Mouse (Mus musculus) heart, embryonic 14.5 days (tissue): Measurements from ENCODE around the gene Zfp653. TPM values are rescaled to one million over a fixed set of nuclear protein-coding genes. Genes with fewer than 3 reads are reported as not detected.
"Not testable (repeated sequence)": the region's sequence is repeated elsewhere in the genome, so short reads cannot be mapped to it uniquely, and the experiment has no call there.

Experiments
- ATAC-seq: fragments of 200-750 bp; cut with Nextera tagmentation; 2 replicates; pipeline ENCODE4 v1.8.0; 2017; ENCODE audit warnings: low read depth, moderate TSS enrichment; ENCODE audit not compliant: insufficient number of reproducible peaks, insufficient read depth, low FRiP score
- H3K27ac ChIP-seq, 2 experiments: fragments of 200-500 bp in 1 of 2; fragments of 300-500 bp in 1 of 2; sonication (generic) in 1 of 2; replicated peaks in 1 of 2; 2 replicates each; pipeline ENCODE4 v1.5.1; 2012 to 2014; ENCODE audit warnings: low read depth in 2 of 2, low read length in 2 of 2, control low read depth in 1 of 2, mild to moderate bottlenecking in 1 of 2, mixed read lengths in 1 of 2; ENCODE audit not compliant: control insufficient read depth in 1 of 2, insufficient read depth in 1 of 2
- H3K27me3 ChIP-seq: fragments of 300-500 bp; sonication (generic); 2 replicates; pipeline ENCODE4 v1.6.1; 2014; ENCODE audit warnings: mild to moderate bottlenecking, low read length, control low read depth; ENCODE audit not compliant: control insufficient read depth, insufficient read depth
- H3K36me3 ChIP-seq: fragments of 300-500 bp; sonication (generic); 2 replicates; pipeline ENCODE4 v1.6.1; 2014; ENCODE audit warnings: mild to moderate bottlenecking, control low read depth, low read length, mixed read lengths; ENCODE audit not compliant: control insufficient read depth, insufficient read depth
- H3K4me1 ChIP-seq, 2 experiments: fragments of 200-500 bp in 1 of 2; fragments of 300-500 bp in 1 of 2; sonication (generic) in 1 of 2; 2 replicates each; pipeline ENCODE4 v1.6.1; 2012 to 2014; ENCODE audit warnings: low read length in 2 of 2, control low read depth in 1 of 2, mixed read lengths in 1 of 2; ENCODE audit not compliant: control insufficient read depth in 2 of 2, insufficient read depth in 2 of 2
- H3K4me2 ChIP-seq: fragments of 300-500 bp; sonication (generic); 2 replicates; pipeline ENCODE4 v1.6.1; 2014; ENCODE audit warnings: mild to moderate bottlenecking, low read length
- H3K4me3 ChIP-seq, 2 experiments: fragments of 200-500 bp in 1 of 2; fragments of 300-500 bp in 1 of 2; sonication (generic) in 1 of 2; 2 replicates each; pipeline ENCODE4 v1.5.1; 2012 to 2014; ENCODE audit warnings: low read length in 2 of 2, mild to moderate bottlenecking in 2 of 2, control low read depth in 1 of 2, low read depth in 1 of 2, moderate library complexity in 1 of 2; ENCODE audit not compliant: control insufficient read depth in 1 of 2, insufficient read depth in 1 of 2
- H3K9ac ChIP-seq: fragments of 300-500 bp; sonication (generic); 2 replicates; pipeline ENCODE4 v1.6.1; 2014; ENCODE audit warnings: mild to moderate bottlenecking, low read length
- H3K9me3 ChIP-seq: fragments of 300-500 bp; sonication (generic); 2 replicates; pipeline ENCODE4 v1.6.1; 2016; ENCODE audit warnings: low read length, control low read depth; ENCODE audit not compliant: control insufficient read depth
- WGBS: fragments of 180-500 bp; shearing (Covaris S2); extraction: QIAGEN DNeasy Blood & Tissue Kit; methylation state at CpG from one replicate; pipeline ENCODE4 v1.1.7; 2014; 5-methylcytosine and 5-hydroxymethylcytosine counted together
- polyA plus RNA-seq: library from polyadenylated mRNA; unstranded; fragments of >200 nt; fragmentation: Nextera tagmentation; extraction: Ambion mirVana; gene quantifications from 2 replicates; pipeline ENCODE4 v1.2.1, GENCODE M21; 2014

The Zfp653 gene
- polyA plus RNA-seq, 1 experiment from 2014 or later = 7.6 TPM

- Histone ChIP-seq H3K4me2 (peak overlapping the region; percentile 85), H3K27me3 (no peaks in the 10 kb centered on the region), H3K4me1 (peaks cover 4 to 12% of the 10 kb centered on the region in 2 experiments), H3K36me3 (peaks cover 9% of the 10 kb centered on the region; the same call in 1 of the 2 replicates), H3K4me3 (peak overlapping the region; percentile 80 to 84), H3K27ac (peak overlapping the region; percentile 73 to 80), H3K9me3 (no peaks in the 10 kb centered on the region), H3K9ac (peak overlapping the region; percentile 87)
- 70% methylated on average over 6 of the region's 6 CpGs for WGBS
- no peak for ATAC-seq
Measured at GRCm38 (mm10) chr9:22086012-22086411, 14.8 kb upstream of the Zfp653 start.

DNA sequence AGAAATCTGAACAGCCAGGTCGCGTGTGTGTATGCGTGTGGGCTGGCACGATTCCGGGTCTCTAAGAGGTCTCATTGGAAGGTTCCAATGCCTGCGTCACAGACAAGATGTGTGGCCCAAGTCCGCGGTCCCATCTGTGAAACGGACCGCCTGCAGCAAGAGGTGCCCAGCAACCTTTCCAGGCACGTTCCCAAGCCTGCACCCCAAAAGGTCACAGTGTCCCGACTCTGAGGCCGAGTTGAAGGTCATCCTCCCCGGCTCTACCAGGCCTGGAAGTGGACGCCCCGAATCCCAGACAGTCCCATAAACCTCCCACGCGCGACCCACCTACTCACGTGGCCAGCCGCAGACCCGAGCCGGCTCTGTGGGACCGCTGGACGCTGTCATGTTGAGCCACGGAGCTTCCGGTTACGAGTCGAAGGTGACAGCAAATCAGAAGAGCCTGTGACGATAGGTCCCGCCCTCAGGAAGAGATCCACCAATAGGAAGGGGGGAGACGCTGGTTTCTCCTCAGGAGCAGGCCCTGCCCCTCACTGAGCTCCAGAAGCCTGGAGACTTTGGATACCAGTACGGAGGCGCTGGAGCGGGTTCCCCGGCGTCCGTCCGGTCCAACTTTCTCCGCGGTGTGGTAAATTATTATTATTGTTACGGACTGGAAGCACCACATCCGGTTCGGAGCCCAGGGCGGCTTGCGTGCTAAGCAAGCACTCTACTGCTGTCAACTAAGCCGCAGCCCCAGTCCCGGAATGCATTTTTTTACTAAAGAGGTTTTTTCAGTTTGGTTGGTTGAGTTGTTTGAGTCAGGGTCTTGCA is 14.1 kb upstream of the Zfp653 start, which contains the start of gene Ecsit:
Gene Ecsit, minus strand, starts transcription at position 417 of the 813 bp plus-strand sequence.
- peak; percentile 97 for ATAC-seq
- under 1% methylated on average over 48 of the region's 48 CpGs for WGBS
- Histone ChIP-seq H3K4me1 (peaks cover 4 to 12% of the 10 kb centered on the region in 2 experiments), H3K4me2 (peak within 1 kb of the TSS; percentile 85), H3K9me3 (no peaks in the 10 kb centered on the region), H3K27me3 (no peaks in the 10 kb centered on the region), H3K4me3 (peak within 1 kb of the TSS; percentile 80 to 84), H3K36me3 (peaks cover 11% of the 10 kb centered on the region), H3K27ac (peak within 1 kb of the TSS; percentile 73 to 80), H3K9ac (peak within 1 kb of the TSS; percentile 87)

GRCm38 (mm10) chr9:22084667-22085021 is 13.5 kb upstream of the Zfp653 start:
- peaks cover 17% of the 10 kb centered on the region for H3K36me3 ChIP-seq
- H3K4me2 ChIP-seq = peak overlapping the region; percentile 85
- no peaks in the 10 kb centered on the region for H3K27me3 ChIP-seq
- H3K4me1 ChIP-seq = peaks cover 4 to 9% of the 10 kb centered on the region in 2 experiments
- 37% methylated on average over 4 of the region's 4 CpGs for WGBS
- ATAC-seq = no peak; the same call in 1 of the 2 replicates
- peak overlapping the region; percentile 80 to 84 for H3K4me3 ChIP-seq
- no peaks in the 10 kb centered on the region for H3K9me3 ChIP-seq
- peak overlapping the region; percentile 36 to 73; a peak in 2 of 4 replicates for H3K27ac ChIP-seq
- H3K9ac ChIP-seq = peak overlapping the region; percentile 87

DNA sequence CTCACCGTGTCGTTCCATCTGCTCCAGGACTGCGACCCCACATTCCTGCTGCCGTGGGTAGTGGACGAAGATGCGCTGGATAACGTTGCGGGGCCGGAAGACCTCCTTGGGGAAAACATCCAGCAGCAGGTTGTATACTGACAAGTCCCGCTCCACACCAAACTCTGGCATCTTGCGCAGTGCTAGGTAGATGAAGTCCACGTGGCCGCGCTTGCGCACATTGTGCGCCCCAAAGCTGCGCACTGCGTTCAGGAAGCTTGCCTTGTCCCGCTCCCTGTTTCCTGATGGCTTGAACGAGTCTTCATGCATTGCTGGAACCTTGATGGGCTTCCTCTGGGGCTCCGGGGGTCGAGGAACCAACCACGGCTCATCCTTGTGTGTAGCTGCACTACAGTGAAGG is 5.0 kb upstream of the Zfp653 start:
- no peaks in the 10 kb centered on the region for H3K9me3 ChIP-seq
- peaks cover 61% of the 10 kb centered on the region for H3K36me3 ChIP-seq
- WGBS = 89% methylated on average over 23 of the region's 23 CpGs
- H3K27me3 ChIP-seq = no peaks in the 10 kb centered on the region
- H3K27ac ChIP-seq = no peak overlapping the region
- no peak overlapping the region for H3K4me3 ChIP-seq
- no peak overlapping the region for H3K4me2 ChIP-seq
- no peak for ATAC-seq
- H3K4me1 ChIP-seq = no peaks in the 10 kb centered on the region
- H3K9ac ChIP-seq = no peak overlapping the region

DNA sequence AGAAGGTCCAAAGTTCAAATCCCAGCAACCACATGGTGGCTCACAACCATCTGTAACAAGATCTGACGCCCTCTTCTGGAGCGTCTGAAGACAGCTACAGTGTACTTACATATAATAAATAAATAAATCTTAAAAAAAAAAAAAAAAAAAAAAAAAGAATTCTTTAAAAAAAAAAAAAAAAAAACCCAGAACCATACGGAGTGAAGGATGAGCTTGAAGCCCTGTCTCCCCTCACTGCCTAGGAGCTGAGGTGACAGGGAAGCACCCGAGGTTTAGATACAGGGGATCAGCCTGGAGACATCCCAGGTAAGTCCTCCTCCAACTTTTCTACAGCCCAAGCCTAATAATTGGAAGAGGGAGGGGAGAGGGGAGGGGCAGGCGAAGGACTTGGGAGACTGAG is 4.6 kb upstream of the Zfp653 start:
- not testable (repeated sequence) for H3K9me3 ChIP-seq, ATAC-seq, H3K27me3 ChIP-seq, H3K9ac ChIP-seq, H3K4me2 ChIP-seq, H3K27ac ChIP-seq, H3K4me3 ChIP-seq, H3K4me1 ChIP-seq
- peaks cover 61% of the 10 kb centered on the region for H3K36me3 ChIP-seq
- WGBS = 52% methylated on average over 4 of the region's 5 CpGs

- no peaks in the 10 kb centered on the region for H3K9me3 ChIP-seq
- peaks cover 61% of the 10 kb centered on the region for H3K36me3 ChIP-seq
- no peak overlapping the region for H3K27ac ChIP-seq
- 85% methylated on average over 4 of the region's 4 CpGs for WGBS
- ATAC-seq = no peak
- H3K4me2 ChIP-seq = no peak overlapping the region
- H3K27me3 ChIP-seq = no peaks in the 10 kb centered on the region
- peaks cover 3 to 11% of the 10 kb centered on the region in 2 experiments; a peak in 2 of 4 replicates for H3K4me1 ChIP-seq
- H3K4me3 ChIP-seq = no peak overlapping the region
- no peak overlapping the region for H3K9ac ChIP-seq
Measured at GRCm38 (mm10) chr9:22072276-22072675, 1.1 kb upstream of the Zfp653 start.

DNA sequence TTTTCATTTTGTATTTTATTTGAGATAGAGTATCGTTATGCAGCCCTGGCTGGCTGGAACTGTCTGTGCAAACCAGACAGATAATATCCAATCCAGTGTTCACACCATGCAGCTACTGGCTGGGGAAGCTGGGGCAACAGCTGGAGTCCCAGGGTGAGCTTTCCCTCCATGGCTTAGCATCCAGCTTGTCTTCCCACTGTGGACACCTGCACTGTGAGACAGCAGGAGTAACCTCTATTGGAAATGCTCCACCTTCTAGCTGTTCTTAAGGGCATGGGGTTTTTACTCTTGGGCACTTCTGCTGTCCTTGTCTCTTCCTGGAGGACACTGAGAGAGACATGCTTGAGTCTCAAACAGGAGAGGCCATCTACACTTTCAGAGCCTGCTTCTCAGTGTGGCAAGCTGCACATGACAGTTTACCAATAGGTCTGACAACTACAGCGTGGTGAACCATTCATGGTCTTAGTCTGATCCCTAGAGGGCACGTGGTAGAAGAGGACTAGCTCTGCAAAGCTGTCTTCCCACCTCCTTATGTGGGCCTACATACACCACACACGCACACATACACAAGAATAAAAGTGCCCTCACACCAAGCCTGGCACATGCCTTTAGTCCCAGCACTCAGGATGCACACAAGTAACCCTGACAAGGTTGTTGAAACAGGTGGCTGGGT is 1.2 kb downstream of the Zfp653 start:
- peaks cover 3 to 11% of the 10 kb centered on the region in 2 experiments; a peak in 2 of 4 replicates for H3K4me1 ChIP-seq
- WGBS = 56% methylated on average over 4 of the region's 4 CpGs
- H3K9ac ChIP-seq = peak overlapping the region; percentile 79
- peak overlapping the region; percentile 50 to 58 for H3K4me3 ChIP-seq
- peak overlapping the region; percentile 68 to 95 for H3K27ac ChIP-seq
- no peak for ATAC-seq
- H3K9me3 ChIP-seq = no peaks in the 10 kb centered on the region
- H3K4me2 ChIP-seq = peak overlapping the region; percentile 57
- peaks cover 58% of the 10 kb centered on the region for H3K36me3 ChIP-seq
- no peaks in the 10 kb centered on the region for H3K27me3 ChIP-seq
